Mouse (Mus musculus) cerebellum, postnatal 4 days (tissue): ENCODE measurements around the gene Sema6c.
"Not testable (repeated sequence)": the region's sequence is repeated elsewhere in the genome, so short reads cannot be mapped to it uniquely, and the experiment has no call there.

Experiments
- DNase-seq, 2 experiments: peaks; one replicate each; pipeline ENCODE4 v3.0.0; 2022; ENCODE audit warnings: low spot score in 2 of 2, mixed read lengths in 1 of 2

The Sema6c gene

GRCm38 (mm10) chr3:95186100-95186499 is 25.8 kb downstream of the Sema6c start:
- no peak for DNase-seq

GRCm38 (mm10) chr3:95186888-95187287 is 26.6 kb downstream of the Sema6c start:
- no peak for DNase-seq

GRCm38 (mm10) chr3:95194721-95195135 is 34.5 kb downstream of the Sema6c start:
- no peak for DNase-seq

GRCm38 (mm10) chr3:95195772-95196171 is 35.5 kb downstream of the Sema6c start:
- no peak for DNase-seq

- no peak for DNase-seq
These were observed 38.8 kb downstream of the Sema6c start for GRCm38 (mm10) chr3:95199101-95199500.

- no peak for DNase-seq
These were observed 39.9 kb downstream of the Sema6c start for GRCm38 (mm10) chr3:95200132-95200531.

GRCm38 (mm10) chr3:95200562-95200961 is 40.3 kb downstream of the Sema6c start:
- DNase-seq: no peak

GRCm38 (mm10) chr3:95203880-95204279 is 43.6 kb downstream of the Sema6c start:
- DNase-seq: no peak

- DNase-seq: no peak
These were observed 48.0 kb downstream of the Sema6c start for GRCm38 (mm10) chr3:95208286-95208685.

- DNase-seq: no peak
These were observed 50.3 kb downstream of the Sema6c start for GRCm38 (mm10) chr3:95210585-95210984.

- DNase-seq: not testable (repeated sequence)
These were observed 52.8 kb downstream of the Sema6c start for GRCm38 (mm10) chr3:95212889-95213608.

GRCm38 (mm10) chr3:95213609-95213975 is 53.3 kb downstream of the Sema6c start:
- DNase-seq: no peak

- no peak for DNase-seq
These were observed 56.5 kb downstream of the Sema6c start for GRCm38 (mm10) chr3:95216655-95217254.

- DNase-seq: peak; percentile 94 to 95
These were observed 57.2 kb downstream of the Sema6c start, which contains the start of gene Gabpb2 for GRCm38 (mm10) chr3:95217255-95218134. Gene Gabpb2, minus strand, starts transcription at chr3:95217916.

GRCm38 (mm10) chr3:95218466-95219137 is 58.3 kb downstream of the Sema6c start:
- DNase-seq: no peak

- DNase-seq: no peak
These were observed 62.8 kb downstream of the Sema6c start for GRCm38 (mm10) chr3:95223041-95223440.
